Mouse (Mus musculus) liver, adult 2 months (tissue): ENCODE data around the gene Lmx1a. TPM values are rescaled to one million over a fixed set of nuclear protein-coding genes. Genes with fewer than 3 reads are reported as not detected.

ENCODE experiments used
- DNase-seq: peaks from one replicate; pipeline ENCODE4 v3.0.0-alpha.2; 2011; ENCODE audit warnings: low read depth, low spot score; ENCODE audit errors: extremely low read depth
- H3K27ac ChIP-seq: fragments of 200-500 bp; replicated peaks from 2 replicates; pipeline ENCODE4 v1.5.1; 2012; ENCODE audit warnings: low read depth, mild to moderate bottlenecking, control low read depth, inconsistent platforms, low read length; ENCODE audit not compliant: insufficient read depth
- H3K27me3 ChIP-seq: fragments of 200-500 bp; 2 replicates; pipeline ENCODE4 v1.6.1; 2012; ENCODE audit warnings: mild to moderate bottlenecking, moderate library complexity, low read length, inconsistent platforms; ENCODE audit not compliant: control insufficient read depth, insufficient read depth
- H3K36me3 ChIP-seq: fragments of 200-500 bp; 2 replicates; pipeline ENCODE4 v1.6.1; 2012; ENCODE audit warnings: low read length, inconsistent platforms; ENCODE audit not compliant: control insufficient read depth, insufficient read depth
- H3K4me1 ChIP-seq: fragments of 200-500 bp; 2 replicates; pipeline ENCODE4 v1.6.1; 2011; ENCODE audit warnings: low read length; ENCODE audit not compliant: control insufficient read depth, insufficient read depth
- H3K4me3 ChIP-seq: fragments of 200-500 bp; 2 replicates; pipeline ENCODE4 v1.5.1; 2011; ENCODE audit warnings: low read depth, mild to moderate bottlenecking, control low read depth, low read length, moderate library complexity; ENCODE audit not compliant: insufficient read depth
- H3K79me2 ChIP-seq: fragments of 200-500 bp; 2 replicates; pipeline ENCODE4 v1.6.1; 2012; ENCODE audit warnings: inconsistent platforms, mild to moderate bottlenecking, low read length, moderate library complexity; ENCODE audit not compliant: control insufficient read depth, insufficient read depth
- H3K9ac ChIP-seq: fragments of 200-500 bp; 2 replicates; pipeline ENCODE4 v1.6.1; 2012; ENCODE audit warnings: low read depth, mild to moderate bottlenecking, control low read depth, inconsistent platforms, low read length
- CTCF ChIP-seq: fragments of 200-500 bp; IDR thresholded peaks from 2 replicates; pipeline ENCODE4 v1.5.1; 2011; ENCODE audit warnings: low read depth, low read length, control low read depth
- POLR2A ChIP-seq: fragments of 200-500 bp; IDR thresholded peaks from 2 replicates; pipeline ENCODE4 v1.6.1; 2011; ENCODE audit warnings: low read length, control low read depth; ENCODE audit not compliant: insufficient read depth; ENCODE audit errors: extremely low read depth
- WGBS: fragments of 180-500 bp; shearing (Covaris S2); methylation state at CpG from one replicate; pipeline ENCODE4 v1.1.7; 2018; 5-methylcytosine and 5-hydroxymethylcytosine counted together
- polyA plus RNA-seq: library from polyadenylated mRNA; depleted of rRNA; stranded (reverse); fragments of >200 nt; gene quantifications from 2 replicates; pipeline ENCODE4 v1.2.3, GENCODE M21; 2012
- total RNA-seq: library from RNA; depleted of rRNA; stranded (reverse); fragments of >200 nt; gene quantifications from 2 replicates; pipeline ENCODE4 v1.2.3, GENCODE M21; 2014

The Lmx1a gene
- total and polyA plus RNA-seq, 2 experiments = not detected

- TF ChIP-seq POLR2A (no peak), CTCF (no peak)
- Histone ChIP-seq H3K4me3 (no peak overlapping the region), H3K79me2 (no peaks in the 10 kb centered on the region), H3K36me3 (no peaks in the 10 kb centered on the region), H3K27me3 (peaks cover 23% of the 10 kb centered on the region), H3K4me1 (no peaks in the 10 kb centered on the region), H3K27ac (no peak overlapping the region), H3K9ac (no peak overlapping the region)
- DNase-seq = no peak
- WGBS = 4% methylated on average over 21 of the region's 21 CpGs
These were observed 28.4 kb upstream of the Lmx1a start for GRCm38 (mm10) chr1:167660521-167661101.

DNA sequence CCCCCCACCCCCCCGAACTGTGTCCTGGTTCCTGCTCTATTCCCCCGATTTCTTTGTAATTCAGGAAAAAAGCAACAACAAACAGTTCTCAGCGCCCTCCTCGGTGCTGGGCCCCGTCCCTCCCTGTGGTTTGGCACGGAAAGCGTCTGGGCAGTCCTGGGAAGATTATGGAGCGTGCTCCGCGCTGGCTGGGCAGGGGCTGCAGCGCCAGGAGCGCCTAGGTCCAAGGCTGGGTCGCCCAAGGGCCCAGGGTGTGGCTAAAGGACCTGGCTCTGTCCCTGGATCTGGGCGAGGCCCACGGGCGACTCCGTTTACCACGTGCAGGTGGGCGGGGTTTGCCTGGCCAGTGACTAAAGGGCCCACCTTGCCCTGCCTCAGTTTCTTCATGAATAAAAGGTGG is 27.9 kb upstream of the Lmx1a start:
- TF ChIP-seq POLR2A = no peak
- TF ChIP-seq CTCF = no peak
- H3K27me3 ChIP-seq = peaks cover 23% of the 10 kb centered on the region
- no peak for DNase-seq
- 3% methylated on average over 19 of the region's 19 CpGs for WGBS
- H3K4me3 ChIP-seq = no peak overlapping the region
- H3K9ac ChIP-seq = no peak overlapping the region
- H3K4me1 ChIP-seq = no peaks in the 10 kb centered on the region
- no peaks in the 10 kb centered on the region for H3K36me3 ChIP-seq
- H3K27ac ChIP-seq = no peak overlapping the region
- no peaks in the 10 kb centered on the region for H3K79me2 ChIP-seq

DNA sequence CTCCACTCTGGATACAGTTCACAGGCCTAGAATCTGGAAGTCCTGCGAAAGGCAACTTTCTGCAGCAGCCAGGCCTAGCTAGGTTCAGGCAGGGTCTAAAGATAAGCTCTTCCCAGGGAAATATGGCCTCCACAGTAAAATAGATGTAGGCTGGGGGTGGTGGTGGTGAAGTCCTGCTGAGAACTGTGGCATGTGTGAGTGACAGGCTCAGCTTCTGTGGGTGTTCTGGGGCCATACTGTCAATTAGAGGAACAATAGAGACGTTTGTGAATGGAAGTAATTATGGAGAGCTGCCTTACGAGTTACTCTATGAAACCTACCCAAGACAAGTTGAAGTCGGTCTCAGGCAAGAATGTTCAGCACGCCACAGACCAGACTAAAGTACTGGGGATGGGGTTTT is 25.9 kb upstream of the Lmx1a start:
- TF ChIP-seq POLR2A (no peak), CTCF (no peak)
- no peak overlapping the region for H3K4me3 ChIP-seq
- H3K36me3 ChIP-seq = no peaks in the 10 kb centered on the region
- H3K27ac ChIP-seq = no peak overlapping the region
- peaks cover 18% of the 10 kb centered on the region for H3K27me3 ChIP-seq
- H3K9ac ChIP-seq = no peak overlapping the region
- DNase-seq = no peak
- WGBS = 75% methylated on average over 5 of the region's 5 CpGs
- no peaks in the 10 kb centered on the region for H3K4me1 ChIP-seq
- H3K79me2 ChIP-seq = no peaks in the 10 kb centered on the region

- Histone ChIP-seq H3K9ac (no peak overlapping the region), H3K27ac (no peak overlapping the region), H3K27me3 (peaks cover 4% of the 10 kb centered on the region; the same call in 1 of the 2 replicates), H3K4me1 (no peaks in the 10 kb centered on the region), H3K4me3 (no peak overlapping the region), H3K36me3 (no peaks in the 10 kb centered on the region), H3K79me2 (no peaks in the 10 kb centered on the region)
- DNase-seq = peak; percentile 42
- 25% methylated on average over 6 of the region's 6 CpGs for WGBS
- TF ChIP-seq POLR2A = no peak
- TF ChIP-seq CTCF = peak; percentile 91
These were observed 19.2 kb upstream of the Lmx1a start for GRCm38 (mm10) chr1:167669796-167670195.

DNA sequence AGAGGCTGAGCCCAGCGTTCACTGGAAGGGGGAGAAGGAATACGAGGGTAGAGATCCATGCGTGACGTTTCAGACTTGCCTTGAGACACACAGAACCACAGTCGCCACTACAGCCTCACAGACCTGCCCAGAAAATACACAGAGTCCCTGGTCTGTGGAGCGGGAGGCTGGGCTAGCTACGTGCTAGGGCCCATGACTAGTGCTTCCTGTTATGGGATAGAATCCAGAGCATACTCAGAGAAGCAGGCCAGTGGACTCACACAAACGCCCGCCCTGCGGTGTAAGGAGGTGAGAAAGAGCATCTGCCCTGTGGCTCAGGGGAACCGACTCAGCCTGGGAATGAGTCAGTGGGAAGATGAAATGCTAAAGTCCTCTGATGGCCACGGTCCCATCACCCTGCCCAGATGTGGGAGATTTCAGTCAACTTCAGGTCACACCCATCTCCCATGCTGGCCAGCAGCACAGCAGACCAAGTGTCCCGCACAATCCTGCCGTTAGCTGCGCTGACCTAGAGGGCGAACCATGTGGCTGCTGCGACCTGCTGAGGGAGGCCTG is 16.5 kb upstream of the Lmx1a start:
- Histone ChIP-seq H3K27ac (no peak overlapping the region), H3K27me3 (peaks cover 4% of the 10 kb centered on the region; the same call in 1 of the 2 replicates), H3K79me2 (no peaks in the 10 kb centered on the region), H3K4me3 (no peak overlapping the region), H3K4me1 (no peaks in the 10 kb centered on the region), H3K36me3 (no peaks in the 10 kb centered on the region), H3K9ac (no peak overlapping the region)
- WGBS = 19% methylated on average over 17 of the region's 17 CpGs
- TF ChIP-seq CTCF (no peak), POLR2A (no peak)
- DNase-seq = no peak

- Histone ChIP-seq H3K4me1 (no peaks in the 10 kb centered on the region), H3K27me3 (no peaks in the 10 kb centered on the region), H3K79me2 (no peaks in the 10 kb centered on the region), H3K9ac (no peak overlapping the region), H3K36me3 (no peaks in the 10 kb centered on the region), H3K4me3 (no peak overlapping the region), H3K27ac (no peak overlapping the region)
- DNase-seq = no peak
- TF ChIP-seq CTCF (no peak), POLR2A (no peak)
- 90% methylated on average over 6 of the region's 6 CpGs for WGBS
These were observed 10.0 kb upstream of the Lmx1a start for GRCm38 (mm10) chr1:167679061-167679460.
